Mouse (Mus musculus): ENCODE measurements around the gene Cd22. TPM values are rescaled to one million over a fixed set of nuclear protein-coding genes. Genes with fewer than 3 reads are reported as not detected.

Gene Cd22
- total and polyA plus RNA-seq, 2 experiments from 2014 or later, result not detected

- H3K27me3 ChIP-seq (ENCODE audit: insufficient read depth, low read length), result no peaks in the 10 kb centered on the region
- no peak within 1 kb of the TSS for H3K4me3 ChIP-seq (ENCODE audit: low read depth, low read length)
- WGBS, result 89% methylated on average over 18 of the region's 18 CpGs
- H3K4me2 ChIP-seq (ENCODE audit: low read depth), result no peak within 1 kb of the TSS
- no peak for TF ChIP-seq CTCF (IDR thresholded peaks at IDR 0.05; ENCODE audit: low read depth)
- ATAC-seq, result no peak
- no peaks in the 10 kb centered on the region for H3K36me3 ChIP-seq (ENCODE audit: insufficient read depth)
- no peaks in the 10 kb centered on the region for H3K9me3 ChIP-seq (ENCODE audit: low read length)
- H3K27ac ChIP-seq (ENCODE audit: low read depth, low read length), result no peak within 1 kb of the TSS
- no peak for DNase-seq
- no peak within 1 kb of the TSS for H3K9ac ChIP-seq
- no peaks in the 10 kb centered on the region for H3K4me1 ChIP-seq (ENCODE audit: insufficient read depth)
Measured at GRCm38 (mm10) chr7:30823675-30824074, 56.5 kb downstream of the Cd22 start, which contains the start of gene Ffar2. TSS of gene Ffar2 (minus strand) at chr7:30823775.

- TF ChIP-seq CTCF (IDR thresholded peaks at IDR 0.05; ENCODE audit: low read depth), result no peak
- DNase-seq, result no peak
- 68% methylated on average over 5 of the region's 5 CpGs for WGBS
- H3K27ac ChIP-seq (ENCODE audit: low read depth, low read length), result no peak overlapping the region
- no peaks in the 10 kb centered on the region for H3K9me3 ChIP-seq (ENCODE audit: low read length)
- no peak overlapping the region for H3K4me3 ChIP-seq (ENCODE audit: low read depth, low read length)
- H3K27me3 ChIP-seq (ENCODE audit: insufficient read depth, low read length), result no peaks in the 10 kb centered on the region
- H3K9ac ChIP-seq, result no peak overlapping the region
- no peak for ATAC-seq
- H3K4me2 ChIP-seq (ENCODE audit: low read depth), result no peak overlapping the region
- no peaks in the 10 kb centered on the region for H3K36me3 ChIP-seq (ENCODE audit: insufficient read depth)
- H3K4me1 ChIP-seq (ENCODE audit: insufficient read depth), result no peaks in the 10 kb centered on the region
Measured at GRCm38 (mm10) chr7:30821532-30821931, 58.6 kb downstream of the Cd22 start.

- 67% methylated on average over 7 of the region's 7 CpGs for WGBS
- Histone ChIP-seq H3K9me3 (ENCODE audit: low read length) (no peaks in the 10 kb centered on the region), H3K27ac (ENCODE audit: low read depth, low read length) (no peak overlapping the region), H3K36me3 (ENCODE audit: insufficient read depth) (no peaks in the 10 kb centered on the region), H3K9ac (no peak overlapping the region), H3K27me3 (ENCODE audit: insufficient read depth, low read length) (no peaks in the 10 kb centered on the region), H3K4me3 (ENCODE audit: low read depth, low read length) (no peak overlapping the region), H3K4me2 (ENCODE audit: low read depth) (no peak overlapping the region), H3K4me1 (ENCODE audit: insufficient read depth) (no peaks in the 10 kb centered on the region)
- DNase-seq, result no peak
- no peak for ATAC-seq
- TF ChIP-seq CTCF (IDR thresholded peaks at IDR 0.05; ENCODE audit: low read depth), result no peak
Measured at GRCm38 (mm10) chr7:30820854-30821445, 59.2 kb downstream of the Cd22 start.

GRCm38 (mm10) chr7:30820131-30820530, 60.0 kb downstream of the Cd22 start:
- Histone ChIP-seq H3K9ac (no peak overlapping the region), H3K4me3 (ENCODE audit: low read depth, low read length) (no peak overlapping the region), H3K36me3 (ENCODE audit: insufficient read depth) (no peaks in the 10 kb centered on the region), H3K4me2 (ENCODE audit: low read depth) (no peak overlapping the region), H3K27ac (ENCODE audit: low read depth, low read length) (no peak overlapping the region), H3K27me3 (ENCODE audit: insufficient read depth, low read length) (no peaks in the 10 kb centered on the region), H3K4me1 (ENCODE audit: insufficient read depth) (no peaks in the 10 kb centered on the region), H3K9me3 (ENCODE audit: low read length) (no peaks in the 10 kb centered on the region)
- no peak for DNase-seq
- no peak for ATAC-seq
- TF ChIP-seq CTCF (IDR thresholded peaks at IDR 0.05; ENCODE audit: low read depth), result no peak
- WGBS, result 80% methylated on average over 6 of the region's 6 CpGs

Other genes starting within 250 kb of the Cd22 start
- not detected in 2 replicates for gene Etv2, start 244.5 kb downstream of the Cd22 start, total RNA-seq (2014; rRNA removed)
- gene Etv2, start 244.5 kb downstream of the Cd22 start, polyA plus RNA-seq (2015; fragmentation: Nextera tagmentation; extraction: Ambion mirVana), result not detected in 2 replicates
- gene Rbm42, start 230.0 kb downstream of the Cd22 start, total RNA-seq (2014; rRNA removed), result 150 and 156 TPM in 2 replicates
- gene Rbm42, start 230.0 kb downstream of the Cd22 start, polyA plus RNA-seq (2015; fragmentation: Nextera tagmentation; extraction: Ambion mirVana), result 148 and 160 TPM in 2 replicates
- gene Haus5, start 215.3 kb downstream of the Cd22 start, total RNA-seq (2014; rRNA removed), result 16.3 and 18.5 TPM in 2 replicates
- 17.7 and 18.3 TPM in 2 replicates for gene Haus5, start 215.3 kb downstream of the Cd22 start, polyA plus RNA-seq (2015; fragmentation: Nextera tagmentation; extraction: Ambion mirVana)
- gene Pmis2, start 208.7 kb downstream of the Cd22 start, total RNA-seq (2014; rRNA removed), result not detected in 2 replicates
- gene Pmis2, start 208.7 kb downstream of the Cd22 start, polyA plus RNA-seq (2015; fragmentation: Nextera tagmentation; extraction: Ambion mirVana), result not detected in 2 replicates
- gene 2200002J24Rik, start 181.4 kb downstream of the Cd22 start, total RNA-seq (2014; rRNA removed), result not detected in 2 replicates
- not detected in 2 replicates for gene 2200002J24Rik, start 181.4 kb downstream of the Cd22 start, polyA plus RNA-seq (2015; fragmentation: Nextera tagmentation; extraction: Ambion mirVana)
- gene Atp4a, start 168.1 kb downstream of the Cd22 start, total RNA-seq (2014; rRNA removed), result 1.2 and 2.0 TPM in 2 replicates
- 2.8 and 4.7 TPM in 2 replicates for gene Atp4a, start 168.1 kb downstream of the Cd22 start, polyA plus RNA-seq (2015; fragmentation: Nextera tagmentation; extraction: Ambion mirVana)
- gene Tmem147, start 150.8 kb downstream of the Cd22 start, total RNA-seq (2014; rRNA removed), result 173 TPM in 2 replicates
- gene Tmem147, start 150.8 kb downstream of the Cd22 start, polyA plus RNA-seq (2015; fragmentation: Nextera tagmentation; extraction: Ambion mirVana), result 290 and 328 TPM in 2 replicates
- gene Gapdhs, start 136.7 kb downstream of the Cd22 start, total RNA-seq (2014; rRNA removed), result not detected in 2 replicates
- gene Gapdhs, start 136.7 kb downstream of the Cd22 start, polyA plus RNA-seq (2015; fragmentation: Nextera tagmentation; extraction: Ambion mirVana), result 0.15 and 0.65 TPM in 2 replicates
- gene Sbsn, start 128.9 kb downstream of the Cd22 start, total RNA-seq (2014; rRNA removed), result 2.8 and 4.6 TPM in 2 replicates
- gene Sbsn, start 128.9 kb downstream of the Cd22 start, polyA plus RNA-seq (2015; fragmentation: Nextera tagmentation; extraction: Ambion mirVana), result 2.3 and 3.5 TPM in 2 replicates
- gene Dmkn, start 116.6 kb downstream of the Cd22 start, total RNA-seq (2014; rRNA removed), result 2.2 and 5.2 TPM in 2 replicates
- gene Dmkn, start 116.6 kb downstream of the Cd22 start, polyA plus RNA-seq (2015; fragmentation: Nextera tagmentation; extraction: Ambion mirVana), result 7.2 and 7.4 TPM in 2 replicates
- gene Krtdap, start 92.4 kb downstream of the Cd22 start, total RNA-seq (2014; rRNA removed), result not detected in 2 replicates
- 1.4 and 1.5 TPM in 2 replicates for gene Krtdap, start 92.4 kb downstream of the Cd22 start, polyA plus RNA-seq (2015; fragmentation: Nextera tagmentation; extraction: Ambion mirVana)
- gene Ffar2, start 56.6 kb downstream of the Cd22 start, total RNA-seq (2014; rRNA removed), result not detected in 2 replicates
- 0.07 TPM in 1 of 2 replicates, not detected in the other for gene Ffar2, start 56.6 kb downstream of the Cd22 start, polyA plus RNA-seq (2015; fragmentation: Nextera tagmentation; extraction: Ambion mirVana)
- gene Ffar3, start 24.2 kb downstream of the Cd22 start, total RNA-seq (2014; rRNA removed), result not detected in 2 replicates
- gene Ffar3, start 24.2 kb downstream of the Cd22 start, polyA plus RNA-seq (2015; fragmentation: Nextera tagmentation; extraction: Ambion mirVana), result 0.09 TPM in 1 of 2 replicates, not detected in the other
- gene Ffar1, start 18.8 kb downstream of the Cd22 start, total RNA-seq (2014; rRNA removed), result 0.08 TPM in 1 of 2 replicates, not detected in the other
- not detected in 2 replicates for gene Ffar1, start 18.8 kb downstream of the Cd22 start, polyA plus RNA-seq (2015; fragmentation: Nextera tagmentation; extraction: Ambion mirVana)
- 2.5 and 2.9 TPM in 2 replicates for gene Mag, start 34.5 kb upstream of the Cd22 start, total RNA-seq (2014; rRNA removed)
- gene Mag, start 34.5 kb upstream of the Cd22 start, polyA plus RNA-seq (2015; fragmentation: Nextera tagmentation; extraction: Ambion mirVana), result 2.7 and 3.6 TPM in 2 replicates
- not detected in 2 replicates for gene Hamp2, start 44.3 kb upstream of the Cd22 start, total RNA-seq (2014; rRNA removed)
- not detected in 2 replicates for gene Hamp2, start 44.3 kb upstream of the Cd22 start, polyA plus RNA-seq (2015; fragmentation: Nextera tagmentation; extraction: Ambion mirVana)
- not detected in 2 replicates for gene Hamp, start 63.7 kb upstream of the Cd22 start, total RNA-seq (2014; rRNA removed)
- gene Hamp, start 63.7 kb upstream of the Cd22 start, polyA plus RNA-seq (2015; fragmentation: Nextera tagmentation; extraction: Ambion mirVana), result not detected in 2 replicates
- 81.4 and 93.9 TPM in 2 replicates for gene Usf2, start 76.5 kb upstream of the Cd22 start, total RNA-seq (2014; rRNA removed)
- 18.9 and 22.6 TPM in 2 replicates for gene Usf2, start 76.5 kb upstream of the Cd22 start, polyA plus RNA-seq (2015; fragmentation: Nextera tagmentation; extraction: Ambion mirVana)
- 17.6 and 19.3 TPM in 2 replicates for gene Lsr, start 93.1 kb upstream of the Cd22 start, total RNA-seq (2014; rRNA removed)
- gene Lsr, start 93.1 kb upstream of the Cd22 start, polyA plus RNA-seq (2015; fragmentation: Nextera tagmentation; extraction: Ambion mirVana), result 25.1 and 25.9 TPM in 2 replicates
- 0.08 and 0.48 TPM in 2 replicates for gene Fam187b, start 93.4 kb upstream of the Cd22 start, total RNA-seq (2014; rRNA removed)
- 0.50 and 0.78 TPM in 2 replicates for gene Fam187b, start 93.4 kb upstream of the Cd22 start, polyA plus RNA-seq (2015; fragmentation: Nextera tagmentation; extraction: Ambion mirVana)
- 10.9 and 19.9 TPM in 2 replicates for gene Fxyd5, start 162.1 kb upstream of the Cd22 start, total RNA-seq (2014; rRNA removed)
- gene Fxyd5, start 162.1 kb upstream of the Cd22 start, polyA plus RNA-seq (2015; fragmentation: Nextera tagmentation; extraction: Ambion mirVana), result 25.1 and 30.4 TPM in 2 replicates
- 74.3 and 92.0 TPM in 2 replicates for gene Fxyd7, start 171.1 kb upstream of the Cd22 start, total RNA-seq (2014; rRNA removed)
- 167 and 231 TPM in 2 replicates for gene Fxyd7, start 171.1 kb upstream of the Cd22 start, polyA plus RNA-seq (2015; fragmentation: Nextera tagmentation; extraction: Ambion mirVana)
- 14.9 and 19.5 TPM in 2 replicates for gene Fxyd1, start 176.9 kb upstream of the Cd22 start, total RNA-seq (2014; rRNA removed)
- 56.8 and 66.3 TPM in 2 replicates for gene Fxyd1, start 176.9 kb upstream of the Cd22 start, polyA plus RNA-seq (2015; fragmentation: Nextera tagmentation; extraction: Ambion mirVana)
- 1.1 and 1.6 TPM in 2 replicates for gene Lgi4, start 179.0 kb upstream of the Cd22 start, total RNA-seq (2014; rRNA removed)
- 0.68 and 0.98 TPM in 2 replicates for gene Lgi4, start 179.0 kb upstream of the Cd22 start, polyA plus RNA-seq (2015; fragmentation: Nextera tagmentation; extraction: Ambion mirVana)
- not detected in 2 replicates for gene Fxyd3, start 196.4 kb upstream of the Cd22 start, total RNA-seq (2014; rRNA removed)
- not detected in 2 replicates for gene Fxyd3, start 196.4 kb upstream of the Cd22 start, polyA plus RNA-seq (2015; fragmentation: Nextera tagmentation; extraction: Ambion mirVana)
- gene Hpn, start 234.9 kb upstream of the Cd22 start, total RNA-seq (2014; rRNA removed), result 0.48 TPM in 1 of 2 replicates, not detected in the other
- 0.19 and 0.61 TPM in 2 replicates for gene Hpn, start 234.9 kb upstream of the Cd22 start, polyA plus RNA-seq (2015; fragmentation: Nextera tagmentation; extraction: Ambion mirVana)
- gene Scn1b, start 246.7 kb upstream of the Cd22 start, total RNA-seq (2014; rRNA removed), result 26.7 and 38.0 TPM in 2 replicates
- gene Scn1b, start 246.7 kb upstream of the Cd22 start, polyA plus RNA-seq (2015; fragmentation: Nextera tagmentation; extraction: Ambion mirVana), result 24.4 and 29.8 TPM in 2 replicates